Mouse (Mus musculus): ENCODE data around the gene Dhps.
"Not testable (repeated sequence)": the region's sequence is repeated elsewhere in the genome, so short reads cannot be mapped to it uniquely, and the experiment has no call there.

The Dhps gene

GRCm38 (mm10) chr8:85100076-85100665 is 28.6 kb downstream of the Dhps start:
- DNase-seq = no peak

GRCm38 (mm10) chr8:85113241-85113640 is 41.7 kb downstream of the Dhps start:
- DNase-seq = no peak

GRCm38 (mm10) chr8:85115501-85115900 is 43.9 kb downstream of the Dhps start:
- DNase-seq = no peak

GRCm38 (mm10) chr8:85116984-85117383 is 45.4 kb downstream of the Dhps start:
- no peak for DNase-seq

DNA sequence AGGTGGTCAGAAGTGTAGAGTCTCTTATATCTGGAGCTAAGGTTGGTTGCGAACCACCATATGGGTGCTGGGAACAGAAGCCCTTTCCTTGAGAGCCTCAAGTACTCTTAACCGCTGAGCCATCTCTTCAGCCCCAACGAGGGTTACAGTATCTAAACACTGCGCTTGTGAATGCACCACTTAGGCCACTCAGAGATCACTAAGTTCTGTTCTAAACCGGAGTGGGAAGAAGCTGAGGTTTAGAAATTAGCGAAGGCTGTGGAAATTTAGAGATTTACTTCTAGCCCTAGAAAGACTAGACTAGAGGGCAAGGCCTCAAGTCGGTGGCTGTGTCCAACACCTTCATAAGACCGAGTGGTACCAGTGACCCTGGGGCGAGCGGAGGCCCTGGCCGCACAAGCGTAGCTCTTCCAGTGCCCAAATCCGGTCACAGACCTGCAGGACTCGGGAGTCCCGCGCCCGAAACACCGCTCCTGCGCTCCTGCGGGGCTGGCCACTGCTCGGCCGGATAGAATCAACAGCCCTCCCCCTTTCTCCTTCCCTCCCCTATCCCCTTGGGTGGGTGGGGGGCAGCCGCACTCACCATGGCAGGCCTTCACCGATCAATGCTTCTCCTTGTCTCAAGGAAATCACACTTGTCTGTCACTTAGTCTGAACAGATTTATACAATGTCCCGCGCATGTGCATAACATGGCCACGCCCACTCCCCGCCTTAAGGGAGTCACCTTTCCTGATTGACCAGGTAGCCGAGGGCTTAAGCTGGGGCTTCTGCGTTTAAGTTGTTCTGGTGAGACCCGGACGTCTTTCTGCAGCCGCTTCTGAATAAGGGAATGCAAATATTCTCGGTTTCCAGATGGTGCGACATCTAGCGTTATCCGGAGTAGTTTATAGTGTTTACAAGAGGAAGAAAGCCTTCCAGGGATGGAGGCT is 47.8 kb downstream of the Dhps start:
- DNase-seq = peak; percentile 88

- not testable (repeated sequence) for DNase-seq
Observed at GRCm38 (mm10) chr8:85120251-85120650, 48.7 kb downstream of the Dhps start.

GRCm38 (mm10) chr8:85122995-85123394 is 51.4 kb downstream of the Dhps start, which contains the start of gene Zfp791:
Gene Zfp791 (minus strand): TSS chr8:85123095.
- DNase-seq = no peak

GRCm38 (mm10) chr8:85123691-85124090 is 52.1 kb downstream of the Dhps start:
- no peak for DNase-seq

All from lung, postnatal 10 days (tissue).